Mouse (Mus musculus): ENCODE results near the gene Gfy. TPM values are rescaled to one million over a fixed set of nuclear protein-coding genes. Genes with fewer than 3 reads are reported as not detected.

Gene Gfy
- total RNA-seq (2021), result not detected
- long read RNA-seq, experiment 1, result 0 reads
- long read RNA-seq, experiment 2, result 0 reads

DNA sequence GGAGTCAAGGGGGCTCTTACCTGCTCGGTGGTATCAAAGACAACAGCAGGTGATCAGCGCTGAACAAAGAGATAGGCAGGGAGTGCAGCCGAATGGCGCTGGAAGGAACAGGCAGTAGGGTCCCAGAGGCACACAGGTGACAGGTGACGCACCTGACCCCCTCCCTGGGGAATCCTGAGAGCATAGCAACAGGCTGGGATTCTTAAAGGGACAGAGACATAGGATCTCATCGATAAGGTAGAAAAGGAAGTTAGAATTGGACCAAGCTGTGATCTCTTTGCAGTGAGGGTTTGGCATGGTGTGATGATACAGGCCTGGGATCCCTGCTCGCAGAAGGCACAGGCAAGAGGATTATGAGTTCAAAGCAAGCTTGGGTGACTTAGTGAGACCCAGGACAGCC, at the start of gene Gfy:
TSS of gene Gfy (minus strand) at position 101 of the 400 bp plus-strand sequence.
- no peak for DNase-seq

DNA sequence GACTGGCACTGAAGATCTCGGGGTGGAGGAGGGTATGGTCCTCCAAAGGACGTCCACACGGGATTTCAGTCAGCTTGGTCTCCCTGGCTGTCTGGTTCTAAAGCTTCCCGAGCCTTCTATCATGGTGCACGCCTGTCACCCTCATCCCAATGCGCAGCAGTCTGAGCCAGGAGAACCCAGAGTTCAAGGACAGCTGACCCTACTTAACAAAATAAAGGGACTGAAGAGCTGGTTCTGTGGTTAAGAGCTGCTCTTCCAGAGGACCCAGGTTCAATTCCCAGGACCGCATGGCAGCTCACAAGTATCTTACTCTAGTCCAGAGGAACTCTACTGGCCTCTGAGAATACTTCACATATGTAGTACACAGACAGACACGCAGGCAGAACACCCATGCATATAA, 49.7 kb upstream of the Gfy start:
- no peak for DNase-seq

DNA sequence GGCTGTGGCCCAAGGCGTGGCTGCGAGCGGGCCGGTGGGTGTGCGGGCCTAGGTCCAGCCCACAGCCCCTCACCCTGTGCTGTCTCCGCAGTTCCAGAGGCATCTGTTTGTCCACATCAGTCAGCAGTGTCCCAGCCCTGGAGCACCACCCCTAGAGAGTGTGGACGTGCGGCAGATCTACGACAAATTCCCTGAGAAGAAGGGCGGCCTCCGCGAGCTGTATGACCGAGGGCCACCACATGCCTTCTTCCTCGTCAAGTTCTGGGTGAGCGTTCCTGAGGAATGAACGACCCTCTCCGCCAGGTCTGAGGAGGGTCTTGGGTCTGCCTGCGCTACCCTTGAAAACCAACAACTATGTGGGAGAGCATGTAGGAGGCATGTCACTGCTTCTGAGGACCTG, 49.2 kb upstream of the Gfy start:
- no peak for DNase-seq

DNA sequence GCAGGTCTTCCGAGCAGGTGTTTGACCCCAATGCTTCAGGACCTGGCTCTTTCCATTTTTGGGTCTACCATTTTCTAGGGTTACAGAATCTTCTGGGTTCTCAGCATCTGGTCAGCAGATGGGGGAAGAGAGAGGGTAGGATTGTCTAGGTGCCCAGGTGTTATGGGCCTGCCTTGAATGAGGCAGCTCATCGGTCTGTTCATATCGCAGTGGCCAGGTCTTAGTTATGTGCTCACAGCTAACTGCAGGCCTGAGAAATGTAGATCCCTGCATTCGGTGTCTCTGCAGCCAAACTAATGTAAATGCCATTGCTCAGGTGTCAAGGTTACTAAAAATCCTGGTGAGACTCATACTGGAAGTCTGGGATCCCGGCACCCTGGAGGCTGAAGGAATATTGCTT, 47.1 kb upstream of the Gfy start:
- DNase-seq, result no peak

DNA sequence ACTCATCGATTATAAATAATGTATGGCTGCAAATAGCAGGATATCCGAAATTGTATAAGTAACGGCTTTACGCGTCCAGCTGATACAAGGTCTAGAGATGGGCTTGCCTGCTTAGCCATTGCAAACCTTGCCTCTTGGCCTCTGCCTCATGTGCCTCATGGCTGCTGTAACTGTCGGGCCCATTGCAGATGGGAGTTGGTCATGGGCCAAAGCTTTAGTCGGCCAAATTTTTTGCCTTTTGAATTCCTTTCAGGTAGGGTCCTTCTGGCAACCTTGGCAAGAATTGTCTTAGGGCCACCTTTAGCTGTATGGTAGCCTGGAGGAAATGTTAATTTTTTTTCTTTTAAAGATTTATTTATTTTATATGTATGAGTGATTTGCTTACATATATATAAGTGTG, 45.5 kb upstream of the Gfy start:
- no peak for DNase-seq

DNA sequence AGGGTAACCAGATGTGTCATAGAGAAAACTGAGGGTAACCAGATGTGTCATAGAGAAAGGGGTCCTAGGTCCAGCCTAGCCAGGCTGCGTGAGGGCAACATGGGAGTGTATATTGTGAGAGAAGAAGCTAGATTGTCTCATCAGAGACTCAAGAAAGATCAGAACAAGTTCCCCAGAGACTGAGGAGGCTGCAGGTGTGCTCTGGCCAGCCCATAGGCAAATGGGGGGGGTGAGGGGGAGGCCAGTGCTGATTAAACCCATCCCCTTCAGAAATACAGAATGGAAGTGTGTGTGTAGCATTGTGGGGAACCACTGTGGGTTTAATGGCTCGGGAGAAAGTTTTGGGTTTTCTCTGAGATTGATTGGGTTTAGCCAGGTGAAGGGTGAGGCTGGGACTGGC, 42.3 kb upstream of the Gfy start:
- DNase-seq, result no peak

DNA sequence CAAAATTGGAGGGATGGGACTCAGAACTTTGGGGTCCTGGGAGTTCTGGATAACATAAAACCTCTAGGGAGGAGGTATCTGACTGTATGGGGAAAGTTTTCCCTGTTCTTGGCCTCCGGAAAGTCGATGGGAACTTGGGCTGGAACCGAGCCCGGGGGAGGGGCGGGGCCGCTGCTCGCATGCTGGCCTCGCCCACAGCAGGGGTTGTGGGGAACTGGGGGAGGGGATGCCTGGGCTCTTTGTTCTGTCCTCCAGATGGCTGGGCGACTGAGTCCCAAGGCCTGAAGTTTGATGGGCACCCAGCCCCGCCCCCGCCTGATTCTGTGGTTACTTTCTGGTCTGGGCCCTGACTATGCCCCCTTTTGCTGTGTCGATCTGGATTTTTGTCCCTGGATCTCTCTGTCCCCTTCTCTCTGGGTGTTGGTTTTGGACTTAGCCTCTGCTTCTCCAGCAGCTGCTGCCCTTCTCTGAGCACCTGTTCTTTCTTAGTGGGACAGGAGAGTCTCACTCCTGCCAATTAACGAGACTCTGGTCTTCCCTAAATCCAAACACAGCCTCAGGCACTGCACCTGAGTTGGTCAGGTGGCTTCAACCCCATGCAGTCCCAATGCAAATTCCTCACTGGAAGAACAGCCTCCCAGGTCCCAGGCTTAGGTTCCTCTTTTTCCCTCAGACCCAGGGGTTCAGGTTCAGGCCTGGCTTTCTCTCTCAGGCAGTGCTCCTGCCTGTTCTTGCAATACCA, 37.2 kb upstream of the Gfy start:
- DNase-seq, result peak; percentile 49

DNA sequence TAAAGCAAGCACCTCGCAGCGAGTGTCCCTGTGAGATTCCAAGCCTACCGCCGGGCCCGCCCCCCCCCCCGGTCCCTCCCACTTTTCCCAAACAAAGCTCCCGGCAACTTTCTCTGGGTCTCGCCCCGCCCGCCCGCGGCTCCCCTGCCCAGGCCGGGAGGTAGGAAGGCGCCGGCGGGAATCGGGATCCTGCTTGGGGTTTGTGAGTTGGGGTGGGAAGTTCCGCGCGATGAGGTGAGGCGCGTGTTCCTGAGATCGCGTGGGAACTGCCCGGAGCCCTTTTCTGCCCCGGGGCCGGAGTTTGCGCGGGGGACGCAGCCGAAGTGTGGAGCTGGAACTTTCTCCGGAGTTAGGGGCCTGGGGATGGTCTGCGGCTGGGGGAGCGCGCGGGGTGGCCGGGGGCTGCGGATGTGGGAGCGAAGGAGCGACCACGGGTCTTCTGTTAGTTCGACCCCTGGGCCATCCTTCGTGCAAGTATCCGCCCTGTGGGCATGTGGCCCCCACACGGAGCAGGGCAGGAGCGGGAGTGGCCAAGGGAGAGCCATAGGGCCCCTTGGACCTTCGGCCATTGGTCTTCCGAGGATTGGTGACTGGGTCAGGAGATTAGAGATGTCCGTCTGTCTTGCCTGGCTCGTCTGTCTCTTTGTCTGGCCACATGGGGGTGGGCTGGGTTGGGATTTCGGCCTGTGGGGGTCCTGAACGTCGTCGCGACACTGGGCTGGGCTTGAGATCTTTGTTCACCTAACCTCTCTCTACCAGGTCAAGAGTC, 36.5 kb upstream of the Gfy start, which contains the start of gene Tead2:
TSS of gene Tead2 (plus strand) at position 81 of the 769 bp plus-strand sequence.
- no peak for DNase-seq

DNA sequence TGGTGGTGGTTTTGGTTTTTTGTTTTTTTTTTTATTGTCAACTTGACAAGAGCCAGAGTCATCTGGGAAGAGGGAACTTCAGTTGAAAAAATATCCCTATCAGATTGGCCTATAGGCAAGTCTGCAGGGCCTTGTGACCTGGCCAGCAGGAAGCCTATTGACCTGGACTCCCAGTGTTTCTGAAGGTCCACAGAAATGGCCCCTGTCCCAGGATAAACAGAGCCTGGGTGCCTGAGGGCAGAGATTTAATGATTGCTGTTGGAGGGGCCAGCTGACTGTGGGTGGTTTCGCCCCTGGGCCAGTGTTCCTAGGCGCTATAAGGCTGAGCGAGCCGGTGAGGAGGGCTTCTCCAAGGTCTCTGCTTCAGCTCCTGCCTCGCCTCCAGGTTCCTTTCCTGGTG, 34.3 kb upstream of the Gfy start:
- DNase-seq, result no peak

DNA sequence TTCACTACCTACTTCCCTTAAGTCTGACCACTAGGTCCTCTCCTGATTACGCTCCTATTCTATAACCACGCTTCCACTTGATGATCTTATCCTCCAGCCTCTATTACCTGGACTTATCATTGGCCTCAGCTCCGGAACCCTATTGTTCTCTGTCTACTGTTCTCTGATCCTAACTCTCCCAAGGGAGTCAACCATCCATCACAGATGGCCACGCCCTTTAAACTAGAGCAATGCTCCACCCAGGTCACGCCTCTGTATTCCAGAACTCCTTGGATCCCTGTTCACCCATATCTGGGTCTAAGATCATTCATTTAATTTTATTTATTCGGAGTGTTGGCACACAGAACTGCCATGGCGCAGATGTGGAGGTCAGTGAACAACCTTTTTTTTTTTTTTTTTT, 33.0 kb upstream of the Gfy start:
- no peak for DNase-seq

DNA sequence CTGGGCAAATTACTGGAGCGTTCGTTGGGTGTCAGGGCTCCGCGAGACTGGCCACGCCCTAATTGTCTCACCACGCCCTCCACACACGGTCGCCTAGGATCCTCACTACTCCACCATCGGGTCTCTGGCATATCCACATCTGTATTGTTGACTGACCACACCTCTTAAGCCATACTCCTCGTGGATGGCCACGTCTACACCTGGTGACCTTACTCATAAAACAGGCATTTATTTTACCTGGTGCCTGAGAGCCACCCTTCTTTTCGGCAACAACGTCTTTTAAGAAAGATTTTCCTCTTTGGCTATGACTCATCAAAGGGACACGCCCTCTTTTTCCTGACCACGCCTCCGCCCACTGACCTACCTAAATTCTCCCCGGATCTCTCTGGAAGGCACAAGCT, 32.5 kb upstream of the Gfy start, which contains the start of gene Dkkl1:
TSS of gene Dkkl1 (minus strand) at position 297 of the 401 bp plus-strand sequence.
- no peak for DNase-seq

DNA sequence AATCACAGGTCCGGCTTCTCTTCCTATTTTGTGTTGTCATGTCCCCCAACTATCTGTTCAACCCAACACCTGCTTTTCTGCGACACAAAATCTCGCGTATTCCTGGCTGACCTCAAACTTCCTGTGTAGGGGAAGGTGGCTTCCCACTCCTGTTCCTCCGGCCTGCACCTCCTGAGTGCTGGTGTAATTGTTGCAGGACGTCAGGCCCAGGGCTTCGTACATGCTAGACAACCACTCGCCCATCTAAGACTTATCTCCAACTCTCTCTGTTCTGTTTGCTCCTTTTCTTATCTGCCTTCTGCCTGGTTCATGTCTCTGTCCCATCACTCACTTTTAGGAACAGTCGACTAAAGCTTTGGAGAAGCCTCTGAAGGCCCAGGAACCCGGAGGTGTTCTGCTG, 31.7 kb upstream of the Gfy start:
- no peak for DNase-seq

DNA sequence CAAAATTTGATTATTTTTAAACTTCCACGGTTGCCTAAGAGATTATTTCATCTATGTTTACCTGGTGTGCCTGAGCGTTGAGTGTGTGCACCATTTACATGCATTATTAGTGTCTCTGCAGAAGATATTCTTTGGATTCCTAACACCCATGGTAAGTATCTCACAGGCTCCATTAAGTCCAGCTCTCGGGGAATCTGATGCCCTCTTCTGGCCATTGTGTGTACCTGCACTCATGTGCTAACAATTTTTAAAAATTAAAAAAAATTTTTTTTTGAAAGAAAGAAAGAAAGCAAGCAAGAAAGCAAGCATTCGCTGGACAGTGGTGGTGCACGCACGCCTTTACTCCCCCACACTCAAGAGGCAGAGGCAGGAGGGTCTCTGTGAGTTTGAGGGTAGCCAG, 28.9 kb upstream of the Gfy start:
- DNase-seq, result no peak

DNA sequence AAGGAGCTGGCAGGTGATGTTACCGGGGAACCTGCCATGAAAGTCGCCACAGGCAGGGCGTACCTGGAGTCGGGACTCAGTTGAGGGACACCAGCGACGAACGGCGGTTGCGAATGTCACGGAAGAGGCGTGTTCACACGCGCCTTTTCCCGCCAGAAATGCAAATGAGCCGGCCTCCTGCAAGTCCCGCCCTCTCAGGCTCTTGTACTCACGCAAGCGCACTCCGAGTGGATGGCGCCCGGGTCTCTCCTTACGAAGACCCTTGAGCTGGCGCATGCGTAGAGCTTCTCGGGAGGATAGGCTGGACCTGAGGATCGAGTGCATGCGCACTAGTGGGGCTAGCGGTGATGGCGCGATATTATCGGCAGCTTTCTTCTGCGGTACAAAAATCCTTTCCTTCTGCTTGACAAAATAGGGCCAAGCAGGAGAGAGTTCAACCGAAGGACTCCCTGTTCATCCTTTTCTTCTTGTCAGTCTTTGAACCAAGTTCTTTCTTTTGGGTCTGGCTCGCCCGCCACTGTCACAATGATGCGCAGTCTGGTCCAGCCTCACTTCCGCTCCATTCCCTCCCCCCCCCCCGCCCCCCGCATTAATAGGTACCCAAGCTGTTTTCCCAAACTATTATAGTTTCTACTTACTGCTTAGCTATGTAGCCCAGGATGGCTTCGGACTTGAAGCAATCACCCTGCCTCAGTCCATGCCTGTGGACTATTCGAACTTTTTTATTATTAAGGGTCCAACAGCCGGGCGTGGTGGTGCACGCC, 25.2 kb upstream of the Gfy start, which contains the start of gene Ccdc155:
TSS of gene Ccdc155 (minus strand) at position 513 of the 764 bp plus-strand sequence.
- peak; percentile 79 for DNase-seq

DNA sequence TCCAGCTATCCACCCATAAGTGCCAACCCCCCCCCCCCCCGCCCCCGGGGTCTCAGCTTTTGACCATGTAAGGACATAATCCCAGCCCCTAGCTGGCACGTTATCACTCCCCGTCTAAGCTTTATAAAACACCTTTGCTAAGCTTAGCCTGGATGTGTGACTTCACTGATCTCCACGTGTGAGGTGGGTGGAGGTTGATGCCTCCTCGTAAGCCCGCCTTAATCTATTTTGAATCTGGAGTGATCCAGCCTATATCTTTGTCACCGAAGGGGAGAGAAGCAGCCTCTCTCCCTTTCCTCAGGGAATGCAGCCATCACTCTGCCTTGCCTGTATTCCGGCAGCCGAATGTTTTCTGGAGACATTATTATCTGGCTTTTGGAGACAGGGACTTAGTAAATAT, 23.3 kb upstream of the Gfy start:
- DNase-seq, result no peak

DNA sequence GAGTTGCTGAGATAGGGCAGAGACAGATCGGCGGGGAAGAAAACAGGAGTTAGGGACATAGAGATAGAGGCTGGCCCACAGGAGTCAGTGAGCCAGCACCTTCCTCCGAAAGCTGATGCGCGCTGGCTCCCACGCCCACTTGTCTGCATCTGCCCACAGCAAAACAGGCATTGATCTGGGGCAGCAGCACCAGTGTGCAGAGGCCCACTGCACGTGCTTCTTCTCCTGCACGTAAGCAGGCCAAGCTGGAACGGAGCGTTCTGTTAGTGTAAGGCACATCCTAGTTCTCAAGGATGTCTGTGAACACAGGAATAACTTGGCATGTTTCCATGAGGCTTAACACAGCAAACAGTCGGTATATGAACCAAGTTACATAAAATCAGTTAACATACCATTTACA, 19.6 kb upstream of the Gfy start:
- DNase-seq, result no peak

DNA sequence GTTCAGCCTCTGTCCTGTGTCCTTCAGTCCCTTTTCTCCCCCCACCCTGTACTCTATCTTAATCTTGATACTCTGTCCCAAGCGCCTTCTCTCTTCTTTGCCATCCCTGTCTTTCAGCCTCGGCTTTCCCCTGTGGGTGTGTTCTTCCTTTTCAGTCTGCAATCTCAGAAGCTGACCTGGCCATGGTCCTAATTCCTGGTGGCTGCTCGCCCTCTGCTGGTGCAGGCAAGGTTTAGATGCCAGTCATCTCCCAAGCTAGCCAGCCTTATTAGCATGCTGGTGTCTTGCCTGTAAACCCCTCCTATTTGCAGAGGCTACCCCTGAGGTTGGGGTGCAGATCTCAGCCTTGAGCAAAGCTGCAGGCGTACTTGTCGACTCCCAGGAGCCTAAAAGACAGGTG, 19.1 kb upstream of the Gfy start:
- peak; percentile 60 for DNase-seq

DNA sequence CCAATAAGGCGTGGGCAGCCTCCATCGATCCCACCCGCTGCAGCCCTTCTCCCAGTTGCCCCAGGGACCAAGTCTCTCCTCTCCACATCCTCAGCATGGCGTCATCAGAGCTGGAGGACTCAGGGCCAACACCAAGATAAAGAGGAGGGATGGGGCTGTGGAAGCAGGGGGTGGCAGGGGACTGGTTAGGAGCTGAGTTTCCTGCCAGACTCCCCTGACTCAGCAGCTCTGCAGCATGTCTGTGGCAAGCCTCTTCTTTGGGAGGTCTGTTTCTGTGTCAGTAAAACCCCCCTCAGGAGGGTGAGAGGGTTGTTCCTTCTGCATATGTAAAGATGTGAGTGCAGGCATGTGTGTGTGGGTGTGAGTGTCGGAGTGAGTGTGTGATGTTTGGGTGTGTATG, 17.6 kb upstream of the Gfy start:
- DNase-seq, result no peak

DNA sequence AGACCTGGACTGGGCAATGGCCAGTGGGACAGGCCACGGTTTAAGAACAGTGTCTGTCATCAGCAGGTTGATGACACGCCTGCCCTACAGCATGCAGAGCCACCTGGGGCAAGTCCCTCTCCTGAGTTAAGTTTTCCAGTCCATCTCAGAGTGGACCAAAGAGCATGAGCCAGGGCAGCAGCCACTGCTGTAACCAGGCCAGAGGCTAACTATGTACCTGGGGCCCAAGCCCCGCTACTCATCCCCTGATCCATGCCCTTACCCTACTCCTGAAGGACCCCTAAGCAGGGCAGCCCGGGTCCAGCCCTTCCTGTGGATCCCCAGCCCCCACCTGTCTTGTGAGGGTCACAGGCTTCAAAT, 16.8 kb upstream of the Gfy start:
- DNase-seq, result no peak

DNA sequence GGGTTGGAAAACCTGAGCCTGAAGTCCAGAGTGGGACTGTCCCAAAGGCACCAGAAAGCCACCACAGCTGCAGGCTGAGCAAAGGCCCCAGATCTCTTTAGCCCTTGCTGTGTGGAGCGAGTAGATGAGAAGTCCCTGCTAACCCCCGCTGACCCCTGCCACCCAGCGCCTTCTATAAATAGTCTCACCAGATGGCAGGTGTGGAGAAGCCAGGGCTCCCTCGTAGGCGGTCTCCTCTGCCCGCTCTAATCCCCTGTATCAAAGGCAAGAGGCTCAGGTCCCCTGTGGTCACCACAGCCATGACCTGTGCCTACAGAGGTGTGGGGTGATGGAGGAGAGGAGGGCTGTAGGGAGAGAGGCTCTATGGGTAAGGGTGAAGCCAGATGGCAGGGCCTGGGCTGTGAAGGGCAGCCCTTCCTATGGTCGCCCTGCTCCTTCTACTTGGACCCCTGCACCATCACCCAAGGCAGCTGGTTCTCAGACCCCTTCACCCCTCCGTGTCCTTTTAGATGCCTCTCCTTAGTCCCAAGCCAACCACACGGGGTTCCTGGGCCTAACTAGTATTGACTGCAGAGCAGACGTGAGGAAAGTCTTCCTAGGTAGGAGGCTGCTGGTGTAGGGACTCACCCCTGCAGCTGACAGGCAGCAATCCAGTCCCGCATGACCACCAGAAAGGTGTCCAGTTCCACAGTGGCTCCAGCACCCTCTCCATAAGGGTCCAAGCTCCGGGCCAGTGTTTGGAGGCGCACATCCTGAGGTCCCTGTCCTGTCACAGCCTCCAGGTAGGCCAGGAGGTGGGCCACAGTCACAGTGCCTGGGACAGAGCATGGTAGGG, 16.2 kb upstream of the Gfy start:
- DNase-seq, result peak; percentile 48

DNA sequence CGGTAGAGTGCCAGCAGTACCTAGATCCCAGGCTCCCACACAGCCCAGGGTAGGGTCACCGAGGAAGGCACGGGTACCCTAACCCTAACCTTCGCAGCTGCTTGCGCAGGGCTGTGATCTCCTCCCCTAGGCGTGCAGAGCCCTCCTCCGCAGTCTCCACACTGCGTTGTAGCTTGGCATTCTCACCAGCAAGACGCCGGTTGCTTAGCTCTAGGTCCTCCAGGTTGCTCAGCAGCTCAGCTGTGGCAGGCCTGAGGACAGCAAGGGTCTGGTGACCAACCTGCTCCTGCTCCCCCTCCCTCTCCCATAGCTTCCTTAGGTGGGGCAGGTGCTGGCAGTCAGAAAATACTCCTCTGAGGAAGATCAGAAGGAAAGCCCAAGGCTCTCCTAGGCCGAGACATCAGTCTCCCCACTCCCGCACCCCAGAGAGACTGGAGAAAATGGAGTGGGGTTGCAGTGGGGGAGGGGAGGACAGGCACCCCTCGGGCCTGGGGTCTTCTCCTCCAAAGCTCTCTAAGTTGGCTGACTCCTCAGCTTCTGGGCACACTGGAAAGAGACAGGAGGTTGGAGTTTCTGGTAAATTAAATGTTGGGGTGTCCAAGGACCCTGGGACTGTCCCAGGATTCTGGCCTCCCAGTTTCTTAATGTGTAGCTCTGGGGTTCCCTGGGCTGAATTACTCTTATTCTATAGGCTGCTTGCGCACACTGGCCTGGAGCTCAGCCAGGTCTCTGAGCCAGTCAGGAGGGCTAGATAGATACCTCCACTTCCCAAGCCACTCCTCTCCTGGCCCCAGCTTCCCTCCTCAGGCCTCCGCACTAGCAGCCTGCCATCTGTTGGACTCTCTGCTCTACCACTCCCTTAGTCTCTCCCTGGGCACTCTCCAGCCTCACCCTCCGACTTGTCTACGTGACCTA, 14.8 kb upstream of the Gfy start:
- no peak for DNase-seq
